Mouse (Mus musculus): Measurements from ENCODE around the gene Fermt3.

The Fermt3 gene

GRCm38 (mm10) chr19:7019191-7019590 is at the start of gene Fermt3:
TSS of gene Fermt3 (minus strand) at chr19:7019469.
- Histone ChIP-seq H3K27me3 (ENCODE audit: control insufficient read depth, insufficient read depth, low read length, poor library complexity, severe bottlenecking) (no peaks in the 10 kb centered on the region), H3K36me3 (ENCODE audit: control insufficient read depth, insufficient read depth, low read length, poor library complexity, severe bottlenecking) (peaks cover 10% of the 10 kb centered on the region)
- DNase-seq (ENCODE audit: low read depth, low spot score): peak; percentile 79

GRCm38 (mm10) chr19:7068136-7068535 is 48.9 kb upstream of the Fermt3 start:
- no peaks in the 10 kb centered on the region for H3K27me3 ChIP-seq (ENCODE audit: control insufficient read depth, insufficient read depth, low read length, poor library complexity, severe bottlenecking)
- peak; percentile 86 for DNase-seq (ENCODE audit: low read depth, low spot score)
- no peaks in the 10 kb centered on the region for H3K36me3 ChIP-seq (ENCODE audit: control insufficient read depth, insufficient read depth, low read length, poor library complexity, severe bottlenecking)

- DNase-seq (ENCODE audit: low read depth, low spot score): no peak
These were observed 48.2 kb upstream of the Fermt3 start for GRCm38 (mm10) chr19:7067344-7068050.

GRCm38 (mm10) chr19:7066828-7067342 is 47.6 kb upstream of the Fermt3 start:
- H3K36me3 ChIP-seq (ENCODE audit: control insufficient read depth, insufficient read depth, low read length, poor library complexity, severe bottlenecking): no peaks in the 10 kb centered on the region
- no peak for DNase-seq (ENCODE audit: low read depth, low spot score)
- H3K27me3 ChIP-seq (ENCODE audit: control insufficient read depth, insufficient read depth, low read length, poor library complexity, severe bottlenecking): no peaks in the 10 kb centered on the region

More at GRCm38 (mm10) chr19:7067344-7068050, 48.2 kb upstream of the Fermt3 start:
- H3K36me3 ChIP-seq (ENCODE audit: control insufficient read depth, insufficient read depth, low read length, poor library complexity, severe bottlenecking): no peaks in the 10 kb centered on the region
- H3K27me3 ChIP-seq (ENCODE audit: control insufficient read depth, insufficient read depth, low read length, poor library complexity, severe bottlenecking): no peaks in the 10 kb centered on the region

- Histone ChIP-seq H3K27me3 (ENCODE audit: control insufficient read depth, insufficient read depth, low read length, poor library complexity, severe bottlenecking) (no peaks in the 10 kb centered on the region), H3K36me3 (ENCODE audit: control insufficient read depth, insufficient read depth, low read length, poor library complexity, severe bottlenecking) (no peaks in the 10 kb centered on the region)
- no peak for DNase-seq (ENCODE audit: low read depth, low spot score)
These were observed 47.0 kb upstream of the Fermt3 start for GRCm38 (mm10) chr19:7066034-7066827.

- DNase-seq (ENCODE audit: low read depth, low spot score): peak; percentile 91
These were observed 45.3 kb upstream of the Fermt3 start for GRCm38 (mm10) chr19:7064571-7064970.

GRCm38 (mm10) chr19:7062916-7063315 is 43.6 kb upstream of the Fermt3 start:
- H3K27me3 ChIP-seq (ENCODE audit: control insufficient read depth, insufficient read depth, low read length, poor library complexity, severe bottlenecking): no peaks in the 10 kb centered on the region
- no peaks in the 10 kb centered on the region for H3K36me3 ChIP-seq (ENCODE audit: control insufficient read depth, insufficient read depth, low read length, poor library complexity, severe bottlenecking)
- no peak for DNase-seq (ENCODE audit: low read depth, low spot score)

More at GRCm38 (mm10) chr19:7064571-7064970, 45.3 kb upstream of the Fermt3 start:
- Histone ChIP-seq H3K27me3 (ENCODE audit: control insufficient read depth, insufficient read depth, low read length, poor library complexity, severe bottlenecking) (no peaks in the 10 kb centered on the region), H3K36me3 (ENCODE audit: control insufficient read depth, insufficient read depth, low read length, poor library complexity, severe bottlenecking) (no peaks in the 10 kb centered on the region)

- no peaks in the 10 kb centered on the region for H3K36me3 ChIP-seq (ENCODE audit: control insufficient read depth, insufficient read depth, low read length, poor library complexity, severe bottlenecking)
- no peak for DNase-seq (ENCODE audit: low read depth, low spot score)
These were observed 42.8 kb upstream of the Fermt3 start for GRCm38 (mm10) chr19:7062110-7062509.

GRCm38 (mm10) chr19:7058541-7058940 is 39.3 kb upstream of the Fermt3 start:
- DNase-seq (ENCODE audit: low read depth, low spot score): no peak
- Histone ChIP-seq H3K36me3 (ENCODE audit: control insufficient read depth, insufficient read depth, low read length, poor library complexity, severe bottlenecking) (no peaks in the 10 kb centered on the region), H3K27me3 (ENCODE audit: control insufficient read depth, insufficient read depth, low read length, poor library complexity, severe bottlenecking) (no peaks in the 10 kb centered on the region)

More at GRCm38 (mm10) chr19:7062110-7062509, 42.8 kb upstream of the Fermt3 start:
- no peaks in the 10 kb centered on the region for H3K27me3 ChIP-seq (ENCODE audit: control insufficient read depth, insufficient read depth, low read length, poor library complexity, severe bottlenecking)

- Histone ChIP-seq H3K36me3 (ENCODE audit: control insufficient read depth, insufficient read depth, low read length, poor library complexity, severe bottlenecking) (no peaks in the 10 kb centered on the region), H3K27me3 (ENCODE audit: control insufficient read depth, insufficient read depth, low read length, poor library complexity, severe bottlenecking) (no peaks in the 10 kb centered on the region)
- DNase-seq (ENCODE audit: low read depth, low spot score): peak; percentile 85
These were observed 38.5 kb upstream of the Fermt3 start for GRCm38 (mm10) chr19:7057722-7058207.

GRCm38 (mm10) chr19:7057126-7057721 is 38.0 kb upstream of the Fermt3 start:
- peak; percentile 23 for DNase-seq (ENCODE audit: low read depth, low spot score)
- Histone ChIP-seq H3K27me3 (ENCODE audit: control insufficient read depth, insufficient read depth, low read length, poor library complexity, severe bottlenecking) (no peaks in the 10 kb centered on the region), H3K36me3 (ENCODE audit: control insufficient read depth, insufficient read depth, low read length, poor library complexity, severe bottlenecking) (no peaks in the 10 kb centered on the region)

- no peaks in the 10 kb centered on the region for H3K36me3 ChIP-seq (ENCODE audit: control insufficient read depth, insufficient read depth, low read length, poor library complexity, severe bottlenecking)
- peak; percentile 82 for DNase-seq (ENCODE audit: low read depth, low spot score)
- no peaks in the 10 kb centered on the region for H3K27me3 ChIP-seq (ENCODE audit: control insufficient read depth, insufficient read depth, low read length, poor library complexity, severe bottlenecking)
These were observed 37.2 kb upstream of the Fermt3 start, which contains the start of gene Macrod1 for GRCm38 (mm10) chr19:7056248-7057087. TSS of gene Macrod1 (plus strand) at chr19:7056810.

- no peak for DNase-seq (ENCODE audit: low read depth, low spot score)
- Histone ChIP-seq H3K36me3 (ENCODE audit: control insufficient read depth, insufficient read depth, low read length, poor library complexity, severe bottlenecking) (no peaks in the 10 kb centered on the region), H3K27me3 (ENCODE audit: control insufficient read depth, insufficient read depth, low read length, poor library complexity, severe bottlenecking) (no peaks in the 10 kb centered on the region)
These were observed 35.9 kb upstream of the Fermt3 start for GRCm38 (mm10) chr19:7055173-7055572.

GRCm38 (mm10) chr19:7054772-7055171 is 35.5 kb upstream of the Fermt3 start:
- H3K36me3 ChIP-seq (ENCODE audit: control insufficient read depth, insufficient read depth, low read length, poor library complexity, severe bottlenecking): no peaks in the 10 kb centered on the region
- no peaks in the 10 kb centered on the region for H3K27me3 ChIP-seq (ENCODE audit: control insufficient read depth, insufficient read depth, low read length, poor library complexity, severe bottlenecking)
- DNase-seq (ENCODE audit: low read depth, low spot score): no peak

Data from splenic B cell, adult 2 months (primary cell).